Mouse (Mus musculus): ENCODE measurements around the gene Ccdc181.

DNA sequence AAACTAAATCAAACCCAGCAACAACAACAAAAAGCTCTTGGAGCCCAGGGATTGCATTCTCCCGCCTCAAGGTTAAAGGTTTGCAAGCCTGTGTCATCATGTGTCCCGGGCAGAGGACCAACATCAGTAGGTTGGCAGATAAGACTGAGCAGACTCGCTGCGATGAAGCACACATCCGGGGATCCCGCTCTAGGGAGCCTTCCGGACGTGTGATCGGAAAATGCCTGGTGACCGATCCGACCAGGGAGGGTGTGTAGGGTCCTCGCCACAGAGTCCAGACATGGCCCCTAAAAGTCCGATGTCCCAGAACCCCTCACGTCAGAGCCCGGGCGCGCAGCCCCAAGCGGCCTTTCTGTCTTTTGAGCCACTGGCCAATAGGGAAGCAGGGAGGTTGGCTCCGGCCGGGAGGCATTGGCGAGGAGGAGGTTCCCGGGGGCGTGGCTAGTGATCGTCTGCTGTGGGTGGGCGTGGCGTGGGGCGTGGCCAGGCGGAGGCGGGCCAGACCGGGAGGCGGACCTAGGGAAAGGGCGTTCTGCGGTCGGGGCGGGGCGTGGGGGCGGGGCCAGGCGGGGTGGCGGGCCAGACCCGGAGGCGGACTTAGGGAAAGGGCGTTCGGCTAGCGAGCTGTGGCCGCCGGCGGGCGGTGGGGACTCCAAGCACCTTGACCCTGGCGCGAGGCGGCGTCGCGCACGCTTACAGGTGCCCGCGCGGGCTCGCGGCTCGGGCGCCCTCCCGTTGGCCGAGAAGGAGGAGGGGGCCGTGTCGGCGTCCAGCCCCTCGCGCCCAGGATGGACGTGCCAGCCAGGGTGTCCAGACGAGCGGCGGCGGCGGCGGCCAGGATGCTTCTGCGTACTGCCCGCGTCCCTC, 26.7 kb upstream of the Ccdc181 start, which contains the start of gene Slc19a2:
- TF ChIP-seq POLR2A (IDR thresholded peaks at IDR 0.05; ENCODE audit: insufficient read depth, low read depth, low read length) (peak; percentile 79), CTCF (IDR thresholded peaks at IDR 0.05; ENCODE audit: insufficient read depth, low read depth, low read length) (no peak)
